Mouse (Mus musculus) forelimb bud, embryonic 11.5 days (tissue): ENCODE measurements around the gene Dock6.
A peak's percentile ranks its signal among the peaks of the same experiment; 100 is the strongest.
"Not testable (repeated sequence)": the region's sequence is repeated elsewhere in the genome, so short reads cannot be mapped to it uniquely, and the experiment has no call there.

Experiments
- DNase-seq: peaks from one replicate; pipeline ENCODE4 v3.0.0-alpha.2; 2012; ENCODE audit warnings: low read depth, low spot score

Dock6 gene

DNA sequence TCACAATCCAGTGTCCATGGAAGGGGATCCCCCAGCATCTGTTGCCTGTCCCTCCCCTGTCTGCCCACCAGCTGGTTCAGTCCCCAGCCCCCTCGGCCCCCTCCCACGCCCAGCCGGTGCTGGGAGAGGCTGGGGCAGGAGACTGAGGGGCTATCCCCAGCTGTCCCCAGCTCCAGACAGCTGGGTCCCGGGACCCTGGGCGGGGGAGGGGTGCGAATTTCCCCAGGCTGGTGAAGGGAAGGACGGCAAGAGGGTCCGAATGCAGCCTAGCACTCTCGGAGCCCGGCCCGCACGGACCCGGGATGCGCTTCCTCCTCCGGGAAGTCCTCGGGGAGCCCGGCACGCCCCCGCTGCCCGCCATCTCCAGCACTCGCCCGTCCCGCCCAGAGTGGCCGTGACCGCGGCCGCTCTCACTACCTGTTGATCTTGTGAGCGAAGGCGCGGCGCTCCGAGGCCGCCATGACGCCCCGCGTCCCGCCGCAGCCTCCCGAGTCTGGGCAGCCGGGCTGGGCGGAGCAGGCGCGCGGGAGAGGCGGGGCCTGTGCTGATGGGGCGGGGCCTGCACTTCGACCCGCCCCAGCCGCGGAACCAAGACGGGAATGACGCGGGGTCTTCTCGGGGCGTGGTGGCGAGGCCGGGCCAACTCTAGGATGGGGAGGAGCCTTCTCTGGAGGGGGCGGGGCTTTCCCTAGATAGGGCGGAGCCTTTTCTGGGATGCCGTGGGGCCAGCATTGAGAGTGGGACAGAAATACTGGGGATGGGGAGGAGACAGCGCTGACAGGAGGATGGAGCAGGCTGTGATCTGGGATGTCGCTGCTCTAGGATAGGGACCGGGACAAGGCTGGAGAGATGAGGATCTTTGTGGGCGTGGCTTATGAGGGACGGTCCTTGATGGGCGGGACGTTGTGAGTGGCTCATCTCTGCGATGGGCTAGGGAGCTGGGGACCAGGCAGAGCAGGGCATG, at the start of gene Dock6:
TSS of gene Dock6 (minus strand) at position 508 of the 964 bp plus-strand sequence.
- DNase-seq: peak; percentile 82

- peak; percentile 65 for DNase-seq
These were observed 48.9 kb upstream of the Dock6 start for GRCm38 (mm10) chr9:21901223-21901820.

GRCm38 (mm10) chr9:21889229-21889628, 36.8 kb upstream of the Dock6 start:
- no peak for DNase-seq

DNA sequence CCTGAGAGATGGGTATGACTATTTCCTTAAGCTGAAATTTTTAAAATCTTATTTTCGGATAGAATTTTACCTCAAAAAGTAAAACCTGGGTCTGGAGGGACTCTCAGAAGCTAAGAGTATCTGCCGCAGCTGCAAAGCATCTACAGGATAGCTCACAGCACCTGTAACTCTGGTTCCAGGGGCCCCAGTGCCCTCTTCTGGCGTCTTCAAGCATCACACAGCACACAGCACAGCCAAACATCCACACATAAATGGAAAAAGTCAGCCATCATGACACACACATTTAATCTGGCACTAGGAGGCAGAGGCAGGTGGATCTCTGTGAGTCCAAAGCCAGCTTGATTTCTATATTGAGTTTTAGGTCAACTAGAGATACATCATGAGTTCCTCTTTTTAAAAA, 24.2 kb upstream of the Dock6 start:
- no peak for DNase-seq

GRCm38 (mm10) chr9:21872204-21872603, 19.8 kb upstream of the Dock6 start:
- no peak for DNase-seq

DNA sequence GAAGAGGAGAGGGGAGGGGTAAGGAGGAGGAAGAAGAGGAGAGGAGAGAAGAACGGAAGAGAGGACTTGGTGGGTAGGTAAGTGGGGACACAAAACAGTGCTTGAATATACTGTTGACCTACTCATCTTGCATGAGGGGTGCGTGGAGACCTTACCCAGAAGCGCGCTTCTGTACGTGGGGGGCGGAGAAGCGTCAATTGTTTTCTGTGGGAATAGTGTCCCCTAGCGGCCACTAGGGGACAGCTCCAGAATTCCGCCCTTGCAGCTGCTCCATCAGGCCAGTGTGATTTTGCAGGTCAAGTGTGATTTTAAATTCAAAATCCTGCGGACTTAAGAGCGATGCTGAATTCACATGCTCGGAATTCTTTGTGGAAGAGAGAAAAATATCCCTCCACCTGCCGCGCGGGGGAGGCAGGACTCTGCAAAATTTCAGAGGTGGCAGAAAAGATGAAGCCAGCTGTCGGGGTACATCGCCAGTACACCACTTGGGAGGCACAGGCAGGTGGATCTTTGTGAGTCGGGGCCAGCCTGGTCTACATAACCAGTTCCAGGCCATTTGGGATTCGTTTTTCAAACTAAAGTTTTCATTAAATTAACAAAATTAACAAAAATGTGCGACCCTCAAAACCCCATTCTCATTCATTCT, 18.6 kb upstream of the Dock6 start:
- peak; percentile 62 for DNase-seq

DNA sequence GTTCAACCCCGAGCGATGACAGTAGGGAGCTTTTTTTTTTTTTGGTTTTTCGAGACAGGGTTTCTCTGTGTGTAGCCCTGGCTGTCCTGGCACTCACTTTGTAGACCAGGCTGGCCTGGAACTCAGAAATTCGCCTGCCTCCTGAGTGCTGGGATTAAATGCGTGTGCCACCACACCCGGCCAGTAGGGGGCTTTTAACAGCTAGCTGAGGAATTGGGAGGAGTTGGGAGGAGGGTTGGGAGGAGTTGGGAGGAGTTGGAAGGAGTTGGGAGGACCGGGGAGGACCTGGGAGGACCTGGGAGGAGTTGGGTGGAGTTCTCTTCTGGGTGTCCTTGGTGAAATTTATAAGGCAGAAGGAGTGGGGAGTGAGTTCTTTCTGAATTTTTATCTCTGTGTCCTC, 16.9 kb upstream of the Dock6 start:
- DNase-seq: not testable (repeated sequence)

GRCm38 (mm10) chr9:21867726-21868125, 15.3 kb upstream of the Dock6 start:
- no peak for DNase-seq

DNA sequence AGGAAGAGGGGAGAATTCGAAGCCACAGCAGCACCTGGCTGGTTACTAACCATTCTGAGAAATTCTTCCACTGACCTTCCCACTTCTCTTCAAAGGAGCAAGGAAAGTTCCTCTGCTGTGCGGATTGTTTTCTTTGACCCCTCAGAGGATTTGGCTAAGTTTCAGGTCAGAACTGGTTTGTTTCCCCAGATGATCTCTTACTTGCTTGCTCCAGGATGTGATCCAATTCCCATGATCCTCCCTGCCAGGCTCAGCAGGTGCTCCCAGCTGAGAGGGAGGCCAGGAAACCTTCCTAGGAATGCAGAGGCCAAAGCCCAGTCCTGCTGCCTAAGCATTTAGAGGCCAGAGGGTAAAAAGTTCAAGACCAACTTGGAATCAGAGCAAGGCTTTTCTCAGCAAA, 14.2 kb upstream of the Dock6 start:
- DNase-seq: no peak

DNA sequence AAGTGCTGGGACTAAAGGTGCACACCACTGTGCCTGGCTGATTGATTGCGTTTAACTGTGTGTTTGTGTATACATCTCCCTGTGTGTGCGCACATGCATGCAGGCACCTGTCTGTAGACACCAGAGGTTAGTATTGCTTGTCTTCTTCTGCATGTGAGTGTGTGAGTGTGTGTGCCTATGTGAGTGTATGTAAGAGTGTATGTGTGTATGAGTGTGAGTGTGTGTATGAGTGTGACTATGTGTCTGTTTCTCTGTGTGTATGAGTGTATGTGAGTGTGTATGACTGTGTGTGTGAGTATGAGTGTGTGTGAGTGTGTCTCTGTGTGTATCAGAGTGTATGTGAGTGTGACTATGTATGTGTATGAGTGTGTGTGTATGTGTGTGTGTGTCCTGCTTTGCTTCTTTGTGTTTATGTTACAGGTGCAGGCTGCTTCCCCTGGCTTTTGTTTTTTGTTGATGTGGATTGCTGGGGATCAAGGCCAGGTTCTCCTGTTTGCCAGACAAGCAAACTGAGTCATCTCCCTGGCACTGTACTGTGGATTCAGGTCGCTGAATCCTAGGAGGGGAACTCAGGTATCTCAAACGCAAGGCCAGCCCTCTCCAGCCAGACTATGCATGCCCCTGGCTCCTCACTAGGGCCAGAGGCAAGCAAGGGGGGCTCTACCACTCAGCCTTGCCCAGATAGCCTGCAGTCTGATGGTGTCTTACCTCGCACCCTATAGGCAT, 13.4 kb upstream of the Dock6 start:
- no peak for DNase-seq

GRCm38 (mm10) chr9:21862181-21862580, 9.7 kb upstream of the Dock6 start:
- DNase-seq: no peak

DNA sequence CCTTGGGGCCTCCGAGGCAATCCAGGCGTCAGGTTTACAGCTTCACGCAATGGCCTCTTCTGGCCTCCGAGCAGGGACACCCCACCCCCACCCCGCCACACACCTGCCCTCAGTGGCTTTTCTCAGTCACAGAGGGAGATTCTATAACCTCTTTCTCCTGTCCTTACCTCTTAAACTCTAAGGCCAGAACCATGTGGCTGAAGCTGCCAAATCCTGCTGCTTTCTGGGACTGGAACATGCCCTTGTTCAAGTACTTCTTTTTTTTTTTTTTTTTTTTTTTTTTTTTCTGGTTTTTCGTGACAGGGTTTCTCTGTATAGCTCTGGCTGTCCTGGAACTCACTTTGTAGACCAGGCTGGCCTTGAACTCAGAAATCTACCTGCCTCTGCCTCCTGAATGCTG, 7.9 kb upstream of the Dock6 start:
- DNase-seq: not testable (repeated sequence)

GRCm38 (mm10) chr9:21859606-21860005, 7.2 kb upstream of the Dock6 start:
- DNase-seq: no peak

GRCm38 (mm10) chr9:21858084-21858483, 5.6 kb upstream of the Dock6 start:
- DNase-seq: no peak

GRCm38 (mm10) chr9:21857501-21857900, 5.1 kb upstream of the Dock6 start:
- no peak for DNase-seq

DNA sequence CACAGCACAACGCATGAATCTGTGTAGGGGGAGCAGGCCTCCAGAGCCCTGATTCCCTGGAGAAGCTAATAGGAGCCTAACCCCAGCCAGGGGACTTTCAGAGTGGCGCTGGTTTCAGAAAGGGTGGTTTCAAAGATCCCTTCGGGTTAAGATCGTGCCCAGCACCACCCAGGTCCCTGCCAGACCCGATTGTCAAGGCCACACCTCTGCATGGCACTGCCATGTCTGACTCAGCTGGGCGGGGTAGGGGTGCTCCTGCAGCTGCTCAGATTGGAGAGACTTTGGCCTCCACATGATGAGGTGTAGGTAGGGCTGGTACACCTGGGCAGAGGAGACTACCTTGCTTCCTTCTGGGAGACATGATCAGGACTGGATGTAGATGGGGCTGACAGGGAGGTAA, 2.5 kb upstream of the Dock6 start:
- DNase-seq: no peak

DNA sequence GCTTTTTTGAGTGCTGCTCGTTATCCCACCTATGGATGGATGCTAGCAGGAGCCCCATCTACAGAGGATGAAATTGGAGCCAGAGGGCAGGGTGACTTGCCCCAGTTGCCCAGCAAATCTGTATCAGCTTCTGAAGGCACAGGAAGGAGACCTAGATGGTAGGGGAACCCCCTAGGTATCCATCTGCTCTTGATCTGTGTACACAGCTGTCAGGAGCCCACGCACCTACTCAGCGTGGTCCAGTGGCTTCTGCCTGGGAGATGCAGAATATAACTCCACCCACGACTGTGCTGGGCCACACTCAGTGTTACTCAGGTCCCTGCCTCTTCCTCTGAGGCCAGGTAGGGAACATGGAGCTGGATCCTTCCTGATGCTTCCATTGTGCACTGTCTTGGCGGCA, 1.5 kb upstream of the Dock6 start:
- no peak for DNase-seq

GRCm38 (mm10) chr9:21851084-21851483, 1.4 kb downstream of the Dock6 start:
- DNase-seq: no peak

DNA sequence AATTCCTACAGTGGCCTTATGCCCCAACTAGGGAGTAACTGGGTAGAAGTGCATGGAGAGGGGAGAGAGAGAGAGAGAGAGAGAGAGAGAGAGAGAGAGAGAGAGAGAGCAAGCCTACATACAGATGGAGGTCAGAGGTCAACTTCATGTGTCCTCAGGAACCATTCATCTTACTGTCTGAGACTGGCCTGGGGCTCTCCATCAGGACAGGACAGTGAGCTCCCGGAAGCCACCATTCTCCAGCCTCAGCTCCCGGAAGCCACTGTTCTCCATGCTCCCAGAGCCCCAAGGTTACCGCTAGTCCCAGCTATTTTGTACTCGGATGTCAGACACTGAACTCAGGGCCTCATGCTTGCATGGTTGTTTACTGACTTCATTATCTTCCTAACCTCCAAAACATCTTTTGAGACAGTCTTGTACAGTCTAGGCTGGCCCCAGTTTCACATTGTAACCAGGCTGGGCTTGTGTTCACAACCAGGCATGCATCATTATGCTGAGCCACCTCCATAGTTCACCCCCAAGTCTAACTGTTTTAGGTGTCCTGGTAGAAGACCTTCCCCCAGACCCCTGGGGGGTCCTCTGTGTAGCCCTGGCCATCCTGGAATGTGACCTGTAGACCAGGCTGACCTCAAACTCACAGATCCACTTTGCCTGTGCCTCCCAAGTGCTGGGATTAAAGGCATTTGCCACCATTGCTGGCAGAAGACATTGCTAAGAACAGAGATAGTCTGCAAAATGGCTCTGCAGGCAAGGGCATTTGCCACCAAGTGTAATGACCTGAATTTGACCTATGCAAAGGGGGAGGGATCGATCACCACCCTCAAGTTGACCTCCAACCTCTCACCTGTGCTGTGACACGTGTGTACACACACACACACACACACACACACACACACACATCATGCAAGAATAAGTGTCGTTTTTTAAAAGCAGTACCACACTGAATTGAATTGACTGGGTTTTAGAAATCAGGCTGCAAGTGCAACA, 2.5 kb downstream of the Dock6 start:
- DNase-seq: no peak

DNA sequence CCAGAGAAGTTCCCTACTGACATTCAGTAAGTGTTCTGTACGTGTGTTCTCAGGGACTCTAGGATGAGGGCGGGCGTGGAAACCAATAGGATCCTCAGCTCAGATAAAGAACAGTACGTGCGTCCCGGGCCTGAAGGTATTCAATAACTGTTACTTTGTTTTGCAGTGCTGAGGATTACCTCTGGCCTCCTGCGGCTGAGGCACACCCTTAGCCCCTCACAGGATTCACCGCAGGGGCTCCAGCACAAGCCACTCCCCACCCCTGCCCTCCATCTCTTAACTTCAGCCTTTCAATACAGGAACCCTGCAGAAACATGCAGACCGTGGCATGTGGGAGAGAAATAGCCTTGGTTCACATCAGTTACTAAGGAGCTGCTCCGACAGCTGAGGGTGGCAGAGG, 4.5 kb downstream of the Dock6 start:
- no peak for DNase-seq

DNA sequence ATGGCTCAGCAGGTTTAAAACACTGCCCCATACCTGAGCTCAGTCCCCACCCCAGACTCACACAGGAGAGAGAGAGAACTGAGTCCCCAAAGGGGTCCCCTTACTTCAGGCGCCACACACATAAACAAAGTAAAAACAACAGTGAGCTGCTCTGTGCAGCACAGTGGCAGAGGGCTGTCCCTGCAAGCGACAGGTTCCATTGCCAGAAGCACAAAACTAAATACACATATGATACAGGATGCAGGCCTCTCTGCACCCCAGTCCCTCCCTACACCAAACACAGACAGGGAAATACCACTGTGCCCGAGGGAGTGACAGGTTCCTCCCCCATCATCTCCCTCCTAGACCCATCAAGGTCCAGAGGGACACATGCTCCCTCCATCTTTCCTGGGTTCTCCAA, 5.0 kb downstream of the Dock6 start:
- DNase-seq: peak; percentile 21
